Mouse (Mus musculus) CD4-positive, CD25-positive, alpha-beta regulatory T cell (primary cell): ENCODE data around the gene Vmn1r212. TPM values are rescaled to one million over a fixed set of nuclear protein-coding genes. Genes with fewer than 3 reads are reported as not detected.

Experiments
- polyA plus RNA-seq: library from polyadenylated mRNA; unstranded; fragments of 100-300 nt; shearing (Covaris generic); gene quantifications from one replicate; pipeline ENCODE4 v1.2.1, GENCODE M21; 2017

Gene Vmn1r212
- polyA plus RNA-seq: not detected

GRCm38 (mm10) chr13:22884105-22884504 lies at the start of gene Vmn1r212:
Gene Vmn1r212 (minus strand): TSS chr13:22884205.

GRCm38 (mm10) chr13:22857461-22857860 lies 26.5 kb downstream of the Vmn1r212 start, which contains the start of gene Vmn1r211:
Gene Vmn1r211 (minus strand): TSS chr13:22857561.

Other genes with a start within 250 kb of the Vmn1r212 start
- not detected for gene Vmn1r207-ps, start 154.6 kb downstream of the Vmn1r212 start, polyA plus RNA-seq
- not detected for gene Vmn1r208, start 106.8 kb downstream of the Vmn1r212 start, polyA plus RNA-seq
- gene Vmn1r209, start 74.5 kb downstream of the Vmn1r212 start, polyA plus RNA-seq: not detected
- 0.11 TPM for gene Vmn1r210, start 52.9 kb downstream of the Vmn1r212 start, polyA plus RNA-seq
- gene Vmn1r211, start 26.6 kb downstream of the Vmn1r212 start, polyA plus RNA-seq: not detected
- gene Vmn1r213, start 123.5 kb upstream of the Vmn1r212 start, polyA plus RNA-seq: not detected
- 0.08 TPM for gene Vmn1r214, start 146.2 kb upstream of the Vmn1r212 start, polyA plus RNA-seq
- not detected for gene Vmn1r215, start 183.8 kb upstream of the Vmn1r212 start, polyA plus RNA-seq
- not detected for gene Vmn1r217, start 234.0 kb upstream of the Vmn1r212 start, polyA plus RNA-seq
- gene Vmn1r218, start 248.9 kb upstream of the Vmn1r212 start, polyA plus RNA-seq: 0.02 TPM